In genomic region chr5:130949710-130950109, GRCm38 (mm10) we compare ENCODE assay signal across 13 mouse cellular contexts.
"Had no signal": no experiment of that assay in that cellular context is flagged by ENCODE, and none has a peak within 500 bp of the region (broad histone marks: within the 10 kb centered on the region; RNA-seq: fewer than 3 reads in every experiment).

No protein-coding gene starts in this region.

- H3K27ac ChIP-seq: neural tube, embryonic 15.5 days had no signal

- DNase-seq: right cerebral cortex, adult 18-20 months; right cerebral cortex, postnatal 14 days; right cerebral cortex, postnatal 25 days; right cerebral cortex, postnatal 4 days; spleen, adult 18-20 months; thymus, adult 18-20 months; thymus, adult 2 months; thymus, postnatal 14 days; thymus, postnatal 25 days; thymus, postnatal 36 days; thymus, postnatal 4 days had no signal

- H3K4me3 ChIP-seq: neural tube, embryonic 15.5 days; stomach, embryonic 15.5 days had no signal
